In genomic region chr4:102859259-102860194, GRCm38 (mm10) we compare ENCODE assay signal across 8 mouse cellular contexts.
A peak's percentile ranks its signal among the peaks of the same experiment; 100 is the strongest.
DNase-seq lines count a peak whose midpoint lies in the region; ATAC-seq and TF ChIP-seq lines count a peak whose summit lies in the region.

No protein-coding gene starts in this region.

- no peaks in the 10 kb centered on the region for H3K36me3 ChIP-seq in heart, adult 2 months (ENCODE audit: control insufficient read depth, insufficient read depth, low read length)
- no peaks in the 10 kb centered on the region for H3K36me3 ChIP-seq in liver, postnatal 0 days (replicated peaks; ENCODE audit: insufficient read depth, low read length)
- H3K36me3 ChIP-seq in neural tube, embryonic 15.5 days, result peaks cover 16% of the 10 kb centered on the region; the same call in 1 of the 2 replicates
- no peaks in the 10 kb centered on the region for H3K36me3 ChIP-seq in midbrain, embryonic 13.5 days

- TF ChIP-seq CTCF in heart, adult 2 months (IDR thresholded peaks at IDR 0.05), result peak; percentile 48
- TF ChIP-seq CTCF in liver, postnatal 0 days (IDR thresholded peaks at IDR 0.05; ENCODE audit: low read depth), result peak; percentile 54

- H3K79me2 ChIP-seq in heart, adult 2 months (replicated peaks; ENCODE audit: control insufficient read depth, insufficient read depth, low read length), result no peaks in the 10 kb centered on the region

- H3K9me3 ChIP-seq in liver, postnatal 0 days (ENCODE audit: low read length), result no peaks in the 10 kb centered on the region
- H3K9me3 ChIP-seq in neural tube, embryonic 15.5 days (replicated peaks), result no peaks in the 10 kb centered on the region
- no peaks in the 10 kb centered on the region for H3K9me3 ChIP-seq in midbrain, embryonic 13.5 days

- 90% methylated on average over 15 of the region's 15 CpGs for WGBS in heart, adult 2 months
- 87% methylated on average over 15 of the region's 15 CpGs for WGBS in liver, postnatal 0 days (ENCODE audit: insufficient replicate concordance)
- 93% methylated on average over 15 of the region's 15 CpGs for WGBS in neural tube, embryonic 15.5 days
- 94% methylated on average over 15 of the region's 15 CpGs for WGBS in midbrain, embryonic 13.5 days

- H3K4me3 ChIP-seq in heart, adult 2 months, result no peak overlapping the region
- H3K4me3 ChIP-seq in liver, postnatal 0 days (ENCODE audit: low read depth, low read length), result no peak overlapping the region
- no peak overlapping the region for H3K4me3 ChIP-seq in neural tube, embryonic 15.5 days (replicated peaks)
- no peak overlapping the region for H3K4me3 ChIP-seq in midbrain, embryonic 13.5 days (replicated peaks)

- no peak for DNase-seq in heart, adult 2 months
- no peak for DNase-seq in heart, adult 8-10 months (ENCODE audit: low spot score)
- peak; percentile 73 for DNase-seq in 416B (ENCODE audit: low read depth)
- DNase-seq in T-cell, adult 2 months (ENCODE audit: low spot score), result peak; percentile 9
- peak; percentile 38 for DNase-seq in liver, postnatal 0 days
- no peak for DNase-seq in ovary, adult 18-20 months (ENCODE audit: low spot score)

- H3K4me2 ChIP-seq in liver, postnatal 0 days (ENCODE audit: low read depth, low read length), result no peak overlapping the region
- H3K4me2 ChIP-seq in neural tube, embryonic 15.5 days, result no peak overlapping the region
- H3K4me2 ChIP-seq in midbrain, embryonic 13.5 days (replicated peaks), result no peak overlapping the region

- intact Hi-C loops in heart, adult 2 months (cut with DNase I), result no loop called here

- H3K27ac ChIP-seq in heart, adult 2 months, result no peak overlapping the region
- no peak overlapping the region for H3K27ac ChIP-seq in liver, postnatal 0 days (ENCODE audit: low read depth)
- no peak overlapping the region for H3K27ac ChIP-seq in neural tube, embryonic 15.5 days (replicated peaks)
- H3K27ac ChIP-seq in midbrain, embryonic 13.5 days, result no peak overlapping the region

- no peak overlapping the region for H3K9ac ChIP-seq in heart, adult 2 months (ENCODE audit: low read depth, low read length)
- no peak overlapping the region for H3K9ac ChIP-seq in liver, postnatal 0 days (replicated peaks)
- H3K9ac ChIP-seq in neural tube, embryonic 15.5 days (replicated peaks), result no peak overlapping the region
- H3K9ac ChIP-seq in midbrain, embryonic 13.5 days (replicated peaks), result no peak overlapping the region

- no peak for TF ChIP-seq EP300 in heart, adult 2 months (IDR thresholded peaks at IDR 0.05; ENCODE audit: insufficient read depth, low read depth, low read length)
- no peak for TF ChIP-seq EP300 in liver, postnatal 0 days (IDR thresholded peaks at IDR 0.05; ENCODE audit: low read depth)

- no peaks in the 10 kb centered on the region for H3K4me1 ChIP-seq in heart, adult 2 months (ENCODE audit: control insufficient read depth, insufficient read depth, low read length)
- H3K4me1 ChIP-seq in liver, postnatal 0 days (ENCODE audit: insufficient read depth), result no peaks in the 10 kb centered on the region; the same call in 1 of the 2 replicates
- peaks cover 17% of the 10 kb centered on the region for H3K4me1 ChIP-seq in neural tube, embryonic 15.5 days
- H3K4me1 ChIP-seq in midbrain, embryonic 13.5 days (replicated peaks), result peaks cover 24% of the 10 kb centered on the region

- TF ChIP-seq POLR2A in heart, adult 2 months (IDR thresholded peaks at IDR 0.05; ENCODE audit: insufficient read depth, low read depth, low read length), result no peak

- H3K27me3 ChIP-seq in heart, adult 2 months (ENCODE audit: control insufficient read depth, insufficient read depth, low read length), result no peaks in the 10 kb centered on the region
- no peaks in the 10 kb centered on the region for H3K27me3 ChIP-seq in liver, postnatal 0 days (ENCODE audit: insufficient read depth, low read length)
- no peaks in the 10 kb centered on the region for H3K27me3 ChIP-seq in neural tube, embryonic 15.5 days (replicated peaks)
- no peaks in the 10 kb centered on the region for H3K27me3 ChIP-seq in midbrain, embryonic 13.5 days

- no peak for ATAC-seq in liver, postnatal 0 days
- no peak for ATAC-seq in neural tube, embryonic 15.5 days (ENCODE audit: low FRiP score)
- ATAC-seq in midbrain, embryonic 13.5 days, result no peak

Comparison
In these comparisons a context has a peak if more than half of its experiments do, and no peak if none do; other contexts are left out.
1. DNase-seq: peak in 416B (single experiment), T-cell, adult 2 months (single experiment) and liver, postnatal 0 days (single experiment); none in heart, adult 2 months (0 of 2), heart, adult 8-10 months (single experiment) and ovary, adult 18-20 months (single experiment).